Mouse (Mus musculus) megakaryocyte-erythroid progenitor cell, adult 5-6 weeks (primary cell): Measurements from ENCODE around the gene Cd302. TPM values are rescaled to one million over a fixed set of nuclear protein-coding genes. Genes with fewer than 3 reads are reported as not detected.

ENCODE experiments used
- ATAC-seq: replicated peaks from 2 replicates; pipeline ENCODE4 v1.8.0; 2016; ENCODE audit warnings: mild to moderate bottlenecking, inconsistent platforms; ENCODE audit not compliant: severe bottlenecking, poor library complexity, low FRiP score, low TSS enrichment
- total RNA-seq, 2 experiments: library from RNA; stranded (forward) in 1 of 2; stranded (reverse) in 1 of 2; fragments of 200-1000, 215-1000 nt in 1 of 2; fragments of >200 nt in 1 of 2; fragmentation: Nextera tagmentation in 1 of 2; gene quantifications; 2 replicates each; pipeline ENCODE4 v1.2.3; 2014 to 2017

Gene Cd302
- total RNA-seq (2014; fragmentation: Nextera tagmentation): not detected in 2 replicates
- 1.1 TPM in 1 of 2 replicates, not detected in the other for total RNA-seq (2017)

GRCm38 (mm10) chr2:60284467-60284821 lies at the start of gene Cd302:
Gene Cd302, minus strand, starts transcription at chr2:60284488.
- ATAC-seq: no peak

- ATAC-seq: no peak
Observed at GRCm38 (mm10) chr2:60328641-60329040, 44.4 kb upstream of the Cd302 start.

- no peak for ATAC-seq
Observed at GRCm38 (mm10) chr2:60327581-60327980, 43.3 kb upstream of the Cd302 start.

GRCm38 (mm10) chr2:60326948-60327347 lies 42.7 kb upstream of the Cd302 start:
- no peak for ATAC-seq

- peak; percentile 89 for ATAC-seq
Observed at GRCm38 (mm10) chr2:60323411-60323810, 39.1 kb upstream of the Cd302 start.

GRCm38 (mm10) chr2:60322031-60322726 lies 37.9 kb upstream of the Cd302 start:
- ATAC-seq: no peak

- no peak for ATAC-seq
Observed at GRCm38 (mm10) chr2:60303796-60304195, 19.5 kb upstream of the Cd302 start.

- ATAC-seq: no peak
Observed at GRCm38 (mm10) chr2:60299323-60299722, 15.0 kb upstream of the Cd302 start.

GRCm38 (mm10) chr2:60298266-60298665 lies 14.0 kb upstream of the Cd302 start:
- ATAC-seq: no peak

GRCm38 (mm10) chr2:60291381-60291780 lies 7.1 kb upstream of the Cd302 start:
- no peak for ATAC-seq

- no peak for ATAC-seq
Observed at GRCm38 (mm10) chr2:60289451-60289850, 5.2 kb upstream of the Cd302 start.

- ATAC-seq: no peak
Observed at GRCm38 (mm10) chr2:60288606-60289005, 4.3 kb upstream of the Cd302 start.

- 0 out of 2 replicates have a peak, but pooled peaks have one; percentile 45 for ATAC-seq
Observed at GRCm38 (mm10) chr2:60285107-60285617, 874 bp upstream of the Cd302 start.

GRCm38 (mm10) chr2:60283751-60284466 lies 379 bp downstream of the Cd302 start:
- ATAC-seq: peak; percentile 81

- ATAC-seq: no peak
Observed at GRCm38 (mm10) chr2:60283208-60283750, 1.0 kb downstream of the Cd302 start.

- no peak for ATAC-seq
Observed at GRCm38 (mm10) chr2:60282625-60283024, 1.7 kb downstream of the Cd302 start.

GRCm38 (mm10) chr2:60278627-60279026 lies 5.7 kb downstream of the Cd302 start:
- no peak for ATAC-seq

GRCm38 (mm10) chr2:60269856-60270479 lies 14.3 kb downstream of the Cd302 start:
- ATAC-seq: no peak

GRCm38 (mm10) chr2:60267567-60267966 lies 16.7 kb downstream of the Cd302 start:
- ATAC-seq: no peak
